Mouse (Mus musculus): ENCODE measurements around the gene Vwa5b1. TPM values are rescaled to one million over a fixed set of nuclear protein-coding genes. Genes with fewer than 3 reads are reported as not detected.

The Vwa5b1 gene
- polyA plus RNA-seq, 1 experiment from 2014 or later: not detected

GRCm38 (mm10) chr4:138574800-138575606 is 60.7 kb downstream of the Vwa5b1 start:
- 61% methylated on average over 13 of the region's 13 CpGs for WGBS (ENCODE audit: insufficient replicate concordance)
- no peak for ATAC-seq
- no peak overlapping the region for H3K4me3 ChIP-seq
- H3K36me3 ChIP-seq: no peaks in the 10 kb centered on the region
- H3K9me3 ChIP-seq (replicated peaks): no peaks in the 10 kb centered on the region
- H3K9ac ChIP-seq: no peak overlapping the region
- no peaks in the 10 kb centered on the region for H3K4me1 ChIP-seq
- no peaks in the 10 kb centered on the region for H3K27me3 ChIP-seq (replicated peaks)
- H3K4me2 ChIP-seq: no peak overlapping the region
- no peak overlapping the region for H3K27ac ChIP-seq

GRCm38 (mm10) chr4:138569928-138570327 is 65.8 kb downstream of the Vwa5b1 start:
- Histone ChIP-seq H3K27me3 (replicated peaks) (no peaks in the 10 kb centered on the region), H3K9ac (no peak overlapping the region), H3K9me3 (replicated peaks) (no peaks in the 10 kb centered on the region), H3K27ac (no peak overlapping the region), H3K36me3 (no peaks in the 10 kb centered on the region), H3K4me3 (no peak overlapping the region), H3K4me2 (no peak overlapping the region), H3K4me1 (no peaks in the 10 kb centered on the region)
- ATAC-seq: no peak
- 57% methylated on average over 11 of the region's 11 CpGs for WGBS (ENCODE audit: insufficient replicate concordance)

- Histone ChIP-seq H3K27ac (no peak overlapping the region), H3K4me1 (no peaks in the 10 kb centered on the region), H3K4me2 (no peak overlapping the region), H3K9me3 (replicated peaks) (no peaks in the 10 kb centered on the region), H3K9ac (no peak overlapping the region), H3K4me3 (no peak overlapping the region), H3K27me3 (replicated peaks) (no peaks in the 10 kb centered on the region), H3K36me3 (no peaks in the 10 kb centered on the region)
- WGBS (ENCODE audit: insufficient replicate concordance): 81% methylated on average over 2 of the region's 2 CpGs
- no peak for ATAC-seq
Measured at GRCm38 (mm10) chr4:138568275-138568674, 67.4 kb downstream of the Vwa5b1 start.

GRCm38 (mm10) chr4:138561986-138562385 is 73.7 kb downstream of the Vwa5b1 start:
- H3K4me2 ChIP-seq: no peak overlapping the region
- no peak overlapping the region for H3K27ac ChIP-seq
- no peaks in the 10 kb centered on the region for H3K36me3 ChIP-seq
- peaks cover 25% of the 10 kb centered on the region for H3K27me3 ChIP-seq (replicated peaks)
- no peak for ATAC-seq
- H3K4me3 ChIP-seq: no peak overlapping the region
- no peaks in the 10 kb centered on the region for H3K4me1 ChIP-seq
- H3K9me3 ChIP-seq (replicated peaks): no peaks in the 10 kb centered on the region
- H3K9ac ChIP-seq: no peak overlapping the region
- WGBS (ENCODE audit: insufficient replicate concordance): 18% methylated on average over 7 of the region's 8 CpGs

GRCm38 (mm10) chr4:138555531-138555930 is 80.2 kb downstream of the Vwa5b1 start:
- ATAC-seq: no peak
- no peaks in the 10 kb centered on the region for H3K9me3 ChIP-seq (replicated peaks)
- peaks cover 59% of the 10 kb centered on the region for H3K27me3 ChIP-seq (replicated peaks)
- H3K4me3 ChIP-seq: no peak overlapping the region
- H3K4me1 ChIP-seq: no peaks in the 10 kb centered on the region
- WGBS (ENCODE audit: insufficient replicate concordance): 5% methylated on average over 19 of the region's 19 CpGs
- no peak overlapping the region for H3K27ac ChIP-seq
- no peak overlapping the region for H3K4me2 ChIP-seq
- H3K36me3 ChIP-seq: no peaks in the 10 kb centered on the region
- no peak overlapping the region for H3K9ac ChIP-seq

GRCm38 (mm10) chr4:138554934-138555333 is 80.8 kb downstream of the Vwa5b1 start:
- Histone ChIP-seq H3K27ac (no peak overlapping the region), H3K4me2 (no peak overlapping the region), H3K9me3 (replicated peaks) (no peaks in the 10 kb centered on the region), H3K4me1 (no peaks in the 10 kb centered on the region), H3K9ac (no peak overlapping the region), H3K4me3 (no peak overlapping the region), H3K36me3 (no peaks in the 10 kb centered on the region), H3K27me3 (replicated peaks) (peaks cover 58% of the 10 kb centered on the region)
- WGBS (ENCODE audit: insufficient replicate concordance): 12% methylated on average over 14 of the region's 14 CpGs
- no peak for ATAC-seq

- Histone ChIP-seq H3K36me3 (no peaks in the 10 kb centered on the region), H3K27me3 (replicated peaks) (peaks cover 58% of the 10 kb centered on the region), H3K4me3 (no peak overlapping the region), H3K4me2 (no peak overlapping the region), H3K4me1 (no peaks in the 10 kb centered on the region), H3K9ac (no peak overlapping the region), H3K9me3 (replicated peaks) (no peaks in the 10 kb centered on the region), H3K27ac (no peak overlapping the region)
- 13% methylated on average over 3 of the region's 3 CpGs for WGBS (ENCODE audit: insufficient replicate concordance)
- ATAC-seq: no peak
Measured at GRCm38 (mm10) chr4:138554302-138554701, 81.4 kb downstream of the Vwa5b1 start.

GRCm38 (mm10) chr4:138553516-138553933 is 82.2 kb downstream of the Vwa5b1 start:
- no peaks in the 10 kb centered on the region for H3K36me3 ChIP-seq
- 51% methylated on average over 8 of the region's 8 CpGs for WGBS (ENCODE audit: insufficient replicate concordance)
- peaks cover 56% of the 10 kb centered on the region for H3K27me3 ChIP-seq (replicated peaks)
- no peak overlapping the region for H3K4me3 ChIP-seq
- H3K4me1 ChIP-seq: no peaks in the 10 kb centered on the region
- H3K9ac ChIP-seq: no peak overlapping the region
- H3K9me3 ChIP-seq (replicated peaks): no peaks in the 10 kb centered on the region
- no peak overlapping the region for H3K27ac ChIP-seq
- no peak for ATAC-seq
- H3K4me2 ChIP-seq: no peak overlapping the region

GRCm38 (mm10) chr4:138553116-138553515 is 82.6 kb downstream of the Vwa5b1 start:
- no peak overlapping the region for H3K9ac ChIP-seq
- no peak overlapping the region for H3K4me2 ChIP-seq
- no peak for ATAC-seq
- no peaks in the 10 kb centered on the region for H3K9me3 ChIP-seq (replicated peaks)
- no peak overlapping the region for H3K4me3 ChIP-seq
- H3K27ac ChIP-seq: no peak overlapping the region
- no peaks in the 10 kb centered on the region for H3K36me3 ChIP-seq
- 21% methylated on average over 1 of the region's 1 CpGs for WGBS (ENCODE audit: insufficient replicate concordance)
- H3K27me3 ChIP-seq (replicated peaks): peaks cover 52% of the 10 kb centered on the region
- no peaks in the 10 kb centered on the region for H3K4me1 ChIP-seq

- no peak overlapping the region for H3K4me3 ChIP-seq
- no peaks in the 10 kb centered on the region for H3K9me3 ChIP-seq (replicated peaks)
- H3K27ac ChIP-seq: no peak overlapping the region
- ATAC-seq: no peak
- no peak overlapping the region for H3K4me2 ChIP-seq
- H3K4me1 ChIP-seq: no peaks in the 10 kb centered on the region
- WGBS (ENCODE audit: insufficient replicate concordance): 71% methylated on average over 5 of the region's 5 CpGs
- H3K36me3 ChIP-seq: no peaks in the 10 kb centered on the region
- H3K27me3 ChIP-seq (replicated peaks): peaks cover 40% of the 10 kb centered on the region
- H3K9ac ChIP-seq: no peak overlapping the region
Measured at GRCm38 (mm10) chr4:138551601-138552000, 84.1 kb downstream of the Vwa5b1 start.

- Histone ChIP-seq H3K36me3 (no peaks in the 10 kb centered on the region), H3K9ac (no peak overlapping the region), H3K27ac (no peak overlapping the region), H3K9me3 (replicated peaks) (no peaks in the 10 kb centered on the region), H3K4me3 (no peak overlapping the region), H3K4me1 (no peaks in the 10 kb centered on the region), H3K4me2 (no peak overlapping the region), H3K27me3 (replicated peaks) (peaks cover 34% of the 10 kb centered on the region)
- 51% methylated on average over 5 of the region's 5 CpGs for WGBS (ENCODE audit: insufficient replicate concordance)
- no peak for ATAC-seq
Measured at GRCm38 (mm10) chr4:138550557-138550956, 85.1 kb downstream of the Vwa5b1 start.

GRCm38 (mm10) chr4:138548960-138549359 is 86.7 kb downstream of the Vwa5b1 start:
- H3K27me3 ChIP-seq (replicated peaks): peaks cover 18% of the 10 kb centered on the region
- no peak overlapping the region for H3K27ac ChIP-seq
- WGBS (ENCODE audit: insufficient replicate concordance): 67% methylated on average over 4 of the region's 4 CpGs
- H3K4me2 ChIP-seq: no peak overlapping the region
- no peaks in the 10 kb centered on the region for H3K9me3 ChIP-seq (replicated peaks)
- ATAC-seq: no peak
- no peaks in the 10 kb centered on the region for H3K36me3 ChIP-seq
- H3K9ac ChIP-seq: no peak overlapping the region
- H3K4me3 ChIP-seq: no peak overlapping the region
- no peaks in the 10 kb centered on the region for H3K4me1 ChIP-seq

GRCm38 (mm10) chr4:138548124-138548561 is 87.5 kb downstream of the Vwa5b1 start:
- 20% methylated on average over 10 of the region's 10 CpGs for WGBS (ENCODE audit: insufficient replicate concordance)
- H3K4me1 ChIP-seq: no peaks in the 10 kb centered on the region
- H3K9me3 ChIP-seq (replicated peaks): no peaks in the 10 kb centered on the region
- no peak overlapping the region for H3K4me3 ChIP-seq
- no peak for ATAC-seq
- no peaks in the 10 kb centered on the region for H3K36me3 ChIP-seq
- H3K27me3 ChIP-seq (replicated peaks): peaks cover 10% of the 10 kb centered on the region
- no peak overlapping the region for H3K4me2 ChIP-seq
- no peak overlapping the region for H3K9ac ChIP-seq
- no peak overlapping the region for H3K27ac ChIP-seq
